Mouse (Mus musculus) MEL (cell line): Measurements from ENCODE around the gene 6030445D17Rik. TPM values are rescaled to one million over a fixed set of nuclear protein-coding genes. Genes with fewer than 3 reads are reported as not detected.

Experiments used
- DNase-seq: peaks from one replicate; pipeline ENCODE4 v3.0.0; 2011; ENCODE audit warnings: low read depth, low spot score
- H3K27ac ChIP-seq: 2 replicates; pipeline ENCODE4 v1.5.1; 2012; ENCODE audit warnings: low read depth, mild to moderate bottlenecking, control low read depth, low read length, moderate library complexity; ENCODE audit not compliant: control insufficient read depth
- H3K27me3 ChIP-seq, 2 experiments: fragments of 150-350 bp in 1 of 2; sonication (generic) in 1 of 2; 2 replicates each; pipeline ENCODE4 v1.6.1; 2012; ENCODE audit warnings: low read length in 2 of 2, mild to moderate bottlenecking in 2 of 2, improper control_type of control experiment in 1 of 2, moderate library complexity in 1 of 2; ENCODE audit not compliant: insufficient read depth in 2 of 2, control insufficient read depth in 1 of 2
- H3K36me3 ChIP-seq, 2 experiments: 2 replicates each; pipeline ENCODE4 v1.6.1; 2012 to 2014; ENCODE audit warnings: low read length in 2 of 2, improper control_type of control experiment in 1 of 2, inconsistent platforms in 1 of 2, mild to moderate bottlenecking in 1 of 2; ENCODE audit not compliant: insufficient read depth in 2 of 2, control insufficient read depth in 1 of 2
- H3K4me1 ChIP-seq, 2 experiments: fragments of 150-350 bp in 1 of 2; sonication (generic) in 1 of 2; 2 replicates each; pipeline ENCODE4 v1.6.1; 2012; ENCODE audit warnings: low read length in 2 of 2, improper control_type of control experiment in 1 of 2, mild to moderate bottlenecking in 1 of 2; ENCODE audit not compliant: insufficient read depth in 2 of 2, control insufficient read depth in 1 of 2
- H3K4me3 ChIP-seq, 2 experiments: fragments of 150-350 bp in 1 of 2; sonication (generic) in 1 of 2; 2 replicates each; pipeline ENCODE4 v1.5.1; 2012; ENCODE audit warnings: low read depth in 2 of 2, low read length in 2 of 2, mild to moderate bottlenecking in 2 of 2, moderate library complexity in 2 of 2, control low read depth in 1 of 2, improper control_type of control experiment in 1 of 2; ENCODE audit not compliant: control insufficient read depth in 1 of 2, insufficient read depth in 1 of 2
- H3K79me2 ChIP-seq: 2 replicates; pipeline ENCODE4 v1.6.1; 2012; ENCODE audit warnings: mild to moderate bottlenecking, low read length, moderate library complexity; ENCODE audit not compliant: control insufficient read depth, poor library complexity, insufficient read depth
- H3K9ac ChIP-seq: 2 replicates; pipeline ENCODE4 v1.6.1; 2012; ENCODE audit warnings: low read depth, mild to moderate bottlenecking, control low read depth, low read length, moderate library complexity; ENCODE audit not compliant: control insufficient read depth, poor library complexity, severe bottlenecking
- H3K9me3 ChIP-seq: fragments of 150-350 bp; sonication (generic); replicated peaks from 2 replicates; pipeline ENCODE4 v1.6.1; 2012; ENCODE audit warnings: mild to moderate bottlenecking, low read length, improper control_type of control experiment, moderate library complexity; ENCODE audit not compliant: insufficient read depth
- CHD2 ChIP-seq: IDR thresholded peaks from 2 replicates; pipeline ENCODE4 v1.6.1; 2011; ENCODE audit warnings: low read length, improper control_type of control experiment
- CTCF ChIP-seq, 3 experiments: IDR thresholded peaks in 2 of 3; conservative IDR thresholded peaks in 1 of 3; 2 replicates each; pipeline ENCODE4 v1.5.1; 2011 to 2012; ENCODE audit warnings: low read length in 3 of 3, low read depth in 2 of 3, mild to moderate bottlenecking in 2 of 3, improper control_type of control experiment in 1 of 3, inconsistent platforms in 1 of 3, mixed read lengths in 1 of 3, moderate library complexity in 1 of 3; ENCODE audit not compliant: control insufficient read depth in 1 of 3, insufficient read depth in 1 of 3, poor library complexity in 1 of 3, severe bottlenecking in 1 of 3
- E2F4 ChIP-seq: IDR thresholded peaks from 2 replicates; pipeline ENCODE4 v1.6.1; 2011; ENCODE audit warnings: low read depth, low read length, improper control_type of control experiment, borderline replicate concordance
- EP300 ChIP-seq, 2 experiments: IDR thresholded peaks; 2 replicates each; pipeline ENCODE4 v1.6.1; 2011; ENCODE audit warnings: improper control_type of control experiment in 2 of 2, low read length in 2 of 2, low read depth in 1 of 2, mild to moderate bottlenecking in 1 of 2
- GATA1 ChIP-seq: IDR thresholded peaks from 2 replicates; pipeline ENCODE4 v1.6.1; 2011; ENCODE audit warnings: low read depth, low read length, improper control_type of control experiment
- MAFK ChIP-seq: IDR thresholded peaks from 2 replicates; pipeline ENCODE4 v1.6.1; 2011; ENCODE audit warnings: low read depth, mild to moderate bottlenecking, low read length, improper control_type of control experiment, borderline replicate concordance
- MAX ChIP-seq: IDR thresholded peaks from 2 replicates; pipeline ENCODE4 v1.6.1; 2011; ENCODE audit warnings: low read length, improper control_type of control experiment
- MAZ ChIP-seq: IDR thresholded peaks from 2 replicates; pipeline ENCODE4 v1.6.1; 2012; ENCODE audit warnings: low read depth, mild to moderate bottlenecking, inconsistent platforms, low read length, improper control_type of control experiment
- MXI1 ChIP-seq: IDR thresholded peaks from 2 replicates; pipeline ENCODE4 v1.6.1; 2011; ENCODE audit warnings: mild to moderate bottlenecking, low read depth, low read length, improper control_type of control experiment
- MYC ChIP-seq: IDR thresholded peaks from 2 replicates; pipeline ENCODE4 v1.6.1; 2011; ENCODE audit warnings: low read depth, mild to moderate bottlenecking, low read length, improper control_type of control experiment, moderate library complexity
- POLR2AphosphoS5 ChIP-seq: IDR thresholded peaks from 2 replicates; pipeline ENCODE4 v1.6.1; 2012; ENCODE audit warnings: low read depth, borderline replicate concordance, mild to moderate bottlenecking, inconsistent platforms, low read length, moderate library complexity, mixed read lengths
- RAD21 ChIP-seq: IDR thresholded peaks from 2 replicates; pipeline ENCODE4 v1.6.1; 2011; ENCODE audit warnings: mild to moderate bottlenecking, low read depth, low read length, improper control_type of control experiment
- TCF12 ChIP-seq: IDR thresholded peaks from 2 replicates; pipeline ENCODE4 v1.6.1; 2014; ENCODE audit warnings: low read depth, mild to moderate bottlenecking, inconsistent platforms, low read length, improper control_type of control experiment, moderate library complexity
- ZKSCAN1 ChIP-seq: IDR thresholded peaks from 2 replicates; pipeline ENCODE4 v1.6.1; 2012; ENCODE audit warnings: low read depth, mild to moderate bottlenecking, inconsistent platforms, low read length, improper control_type of control experiment, moderate library complexity
- polyA plus RNA-seq, 2 experiments: library from polyadenylated mRNA; stranded (reverse) in 1 of 2; unstranded in 1 of 2; fragments of >175 nt in 1 of 2; fragments of >200 nt in 1 of 2; gene quantifications; 2 replicates each; pipeline versions ENCODE4 v1.2.1 to v1.2.4; 2012; ENCODE audit warnings: low replicate concordance in 2 of 2, low read depth in 1 of 2; ENCODE audit not compliant: insufficient read length in 2 of 2, insufficient read depth in 1 of 2, missing spikeins in 1 of 2
- total RNA-seq: library from RNA; depleted of rRNA; stranded (reverse); fragments of 300-350 nt; gene quantifications from 2 replicates; pipeline ENCODE4 v1.2.3, GENCODE M21; 2012; rRNA removed

The 6030445D17Rik gene
- total and polyA plus RNA-seq, 3 experiments: 0.46 to 0.77 TPM; not detected in 1

- Histone ChIP-seq H3K9me3 (no peaks in the 10 kb centered on the region), H3K27ac (no peak overlapping the region), H3K27me3 (no peaks in the 10 kb centered on the region)
- TF ChIP-seq TCF12: no peak
- no peak for TF ChIP-seq MAFK
- no peak for TF ChIP-seq ZKSCAN1
- TF ChIP-seq MYC: no peak
- TF ChIP-seq MXI1: no peak
- TF ChIP-seq EP300 (IDR thresholded peaks at IDR 0.05; ENCODE audit: low read depth in 1 of 2, low read length in 2 of 2): no peak
- no peak for TF ChIP-seq GATA1
- TF ChIP-seq, all 39 proteins: peak for 0
- H3K36me3 ChIP-seq: no peaks in the 10 kb centered on the region
- H3K4me3 ChIP-seq: no peak overlapping the region
- no peak for DNase-seq
- H3K79me2 ChIP-seq: peaks cover 3% of the 10 kb centered on the region; the same call in 1 of the 2 replicates
- no peak overlapping the region for H3K9ac ChIP-seq
- H3K4me1 ChIP-seq: peaks cover 0 to 3% of the 10 kb centered on the region in 2 experiments; a peak in 1 of 4 replicates
Observed at GRCm38 (mm10) chr4:136511708-136512107, 49.7 kb downstream of the 6030445D17Rik start.

- Histone ChIP-seq H3K4me3 (no peak overlapping the region), H3K9ac (no peak overlapping the region), H3K27me3 (no peaks in the 10 kb centered on the region), H3K4me1 (peaks cover 0 to 3% of the 10 kb centered on the region in 2 experiments; a peak in 1 of 4 replicates), H3K79me2 (peaks cover 3% of the 10 kb centered on the region; the same call in 1 of the 2 replicates), H3K27ac (no peak overlapping the region), H3K9me3 (no peaks in the 10 kb centered on the region), H3K36me3 (peaks cover 0 to 2% of the 10 kb centered on the region in 2 experiments; a peak in 2 of 4 replicates)
- no peak for TF ChIP-seq MAFK
- no peak for TF ChIP-seq TCF12
- TF ChIP-seq POLR2AphosphoS5: no peak
- no peak for TF ChIP-seq MAX
- TF ChIP-seq CHD2: no peak
- no peak for TF ChIP-seq E2F4
- TF ChIP-seq GATA1: no peak
- no peak for TF ChIP-seq MYC
- no peak for TF ChIP-seq RAD21
- TF ChIP-seq MXI1: no peak
- TF ChIP-seq CTCF (IDR thresholded peaks at IDR 0.05 in 2 of 3, conservative IDR thresholded peaks at IDR 0.05 in 1 of 3; ENCODE audit: control insufficient read depth in 1 of 3, insufficient read depth in 1 of 3, low read depth in 2 of 3, low read length in 3 of 3, poor library complexity in 1 of 3, severe bottlenecking in 1 of 3): no peak
- no peak for TF ChIP-seq MAZ
- no peak for DNase-seq
Observed at GRCm38 (mm10) chr4:136512905-136513304, 50.9 kb downstream of the 6030445D17Rik start.

Other genes starting within 250 kb of the 6030445D17Rik start
- gene Tcea3, start 214.5 kb upstream of the 6030445D17Rik start, total RNA-seq: not detected in 2 replicates
- not detected for gene Tcea3, start 214.5 kb upstream of the 6030445D17Rik start, polyA plus RNA-seq
- gene Zfp46, start 177.6 kb upstream of the 6030445D17Rik start, total RNA-seq: 6.2 and 6.6 TPM in 2 replicates
- 1 to 10 TPM in 1 of 2 experiments, not detected in 1; 5.9 TPM for gene Zfp46, start 177.6 kb upstream of the 6030445D17Rik start, polyA plus RNA-seq
- 90.0 and 97.2 TPM in 2 replicates for gene Hnrnpr, start 151.3 kb upstream of the 6030445D17Rik start, total RNA-seq
- 100 to 1,000 TPM; 148 to 366 TPM for gene Hnrnpr, start 151.3 kb upstream of the 6030445D17Rik start, polyA plus RNA-seq
- gene Htr1d, start 38.7 kb upstream of the 6030445D17Rik start, total RNA-seq: not detected in 2 replicates
- gene Htr1d, start 38.7 kb upstream of the 6030445D17Rik start, polyA plus RNA-seq: not detected
- 7.3 and 7.5 TPM in 2 replicates for gene Luzp1, start 7.5 kb downstream of the 6030445D17Rik start, total RNA-seq
- gene Luzp1, start 7.5 kb downstream of the 6030445D17Rik start, polyA plus RNA-seq: 10 to 100 TPM in 1 of 2 experiments, not detected in 1; 13.4 TPM
- gene Kdm1a, start 140.5 kb downstream of the 6030445D17Rik start, total RNA-seq: 60.7 and 66.5 TPM in 2 replicates
- 10 to 100 TPM in 1 of 2 experiments, not detected in 1; 90.1 TPM for gene Kdm1a, start 140.5 kb downstream of the 6030445D17Rik start, polyA plus RNA-seq
- not detected in 2 replicates for gene Tex46, start 148.2 kb downstream of the 6030445D17Rik start, total RNA-seq
- not detected for gene Tex46, start 148.2 kb downstream of the 6030445D17Rik start, polyA plus RNA-seq
- not detected in 2 replicates for gene Lactbl1, start 160.4 kb downstream of the 6030445D17Rik start, total RNA-seq
- gene Lactbl1, start 160.4 kb downstream of the 6030445D17Rik start, polyA plus RNA-seq: not detected